In the genomic region with DNA sequence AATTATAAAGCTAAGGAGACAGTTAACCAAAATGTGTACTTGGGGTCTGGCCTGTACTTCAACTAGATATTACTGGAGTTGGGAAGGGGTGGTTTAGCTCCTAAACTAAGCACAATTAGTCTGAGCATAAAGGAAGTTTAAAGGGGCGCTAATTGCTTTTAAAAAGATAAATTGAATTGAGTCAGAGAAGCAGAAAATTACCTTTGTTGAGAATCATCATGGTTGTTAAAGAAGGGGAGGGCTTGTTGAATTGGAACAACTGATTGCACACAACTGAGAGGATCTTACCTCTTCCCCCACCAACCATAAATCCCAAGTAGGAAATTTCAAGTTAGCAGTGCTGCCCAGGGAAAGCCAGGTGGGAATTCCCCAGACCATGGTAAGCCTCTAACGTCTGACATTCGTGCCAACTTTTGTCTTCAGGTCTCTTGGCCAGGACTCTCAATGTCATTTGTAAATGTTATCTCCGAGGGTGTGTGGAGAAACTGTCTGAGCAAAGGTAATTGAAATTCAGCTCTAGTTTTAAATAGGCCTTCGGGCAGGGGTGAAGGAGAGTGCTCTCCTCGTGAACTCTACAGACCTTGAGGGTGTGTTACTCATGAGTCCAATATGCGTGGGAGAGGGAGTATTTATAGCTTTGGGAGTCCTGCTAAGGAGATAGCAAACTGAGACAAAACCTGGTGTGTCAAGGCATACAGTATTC, we compare ENCODE assay signal across 13 mouse cellular contexts.
DNase-seq lines count a peak whose midpoint lies in the region; ATAC-seq and TF ChIP-seq lines count a peak whose summit lies in the region.
"Had no signal": no experiment of that assay in that cellular context is flagged by ENCODE, and none has a peak within 500 bp of the region (broad histone marks: within the 10 kb centered on the region; RNA-seq: fewer than 3 reads in every experiment).

No protein-coding gene starts in this region.

- no peaks in the 10 kb centered on the region for H3K36me3 ChIP-seq in forebrain, embryonic 12.5 days (replicated peaks)
- no peaks in the 10 kb centered on the region for H3K36me3 ChIP-seq in forebrain, embryonic 15.5 days
- H3K36me3 ChIP-seq in midbrain, embryonic 12.5 days = no peaks in the 10 kb centered on the region
- no peaks in the 10 kb centered on the region for H3K36me3 ChIP-seq in midbrain, embryonic 10.5 days
- no peaks in the 10 kb centered on the region for H3K36me3 ChIP-seq in heart, embryonic 11.5 days (ENCODE audit: control insufficient read depth, insufficient read depth, low read length)

- 0 out of 2 replicates have a peak, but pooled peaks have one; percentile 30 for ATAC-seq in forebrain, embryonic 12.5 days (ENCODE audit: low FRiP score)
- ATAC-seq in forebrain, embryonic 15.5 days (replicated peaks) = no peak
- ATAC-seq in midbrain, embryonic 12.5 days (ENCODE audit: low FRiP score, low read depth) = no peak
- ATAC-seq in heart, embryonic 11.5 days (replicated peaks; ENCODE audit: insufficient number of reproducible peaks, low FRiP score, low TSS enrichment) = no peak
- ATAC-seq: midbrain, embryonic 16.5 days had no signal

- intact Hi-C loops in gastrocnemius, adult 2 months (cut with DNase I) = no loop called here

- H3K27ac ChIP-seq in forebrain, embryonic 12.5 days = no peak overlapping the region
- H3K27ac ChIP-seq in forebrain, embryonic 15.5 days (replicated peaks) = no peak overlapping the region
- 0 out of 2 replicates have a peak overlapping the region, but pooled peaks have one; percentile 3 for H3K27ac ChIP-seq in midbrain, embryonic 12.5 days (replicated peaks)
- H3K27ac ChIP-seq in midbrain, embryonic 10.5 days (replicated peaks) = no peak overlapping the region
- H3K27ac ChIP-seq in heart, embryonic 11.5 days (ENCODE audit: low read depth, low read length) = peak overlapping the region; percentile 15; the same call in 1 of the 2 replicates
- H3K27ac ChIP-seq in gastrocnemius, adult 2 months = no peak overlapping the region

- no peak overlapping the region for H3K4me3 ChIP-seq in forebrain, embryonic 12.5 days (replicated peaks)
- no peak overlapping the region for H3K4me3 ChIP-seq in forebrain, embryonic 15.5 days
- H3K4me3 ChIP-seq in midbrain, embryonic 12.5 days = no peak overlapping the region
- H3K4me3 ChIP-seq in midbrain, embryonic 10.5 days = no peak overlapping the region
- no peak overlapping the region for H3K4me3 ChIP-seq in heart, embryonic 11.5 days (ENCODE audit: low read depth, low read length)
- H3K4me3 ChIP-seq in gastrocnemius, adult 2 months = no peak overlapping the region

- no peak for TF ChIP-seq CTCF in gastrocnemius, adult 2 months (IDR thresholded peaks at IDR 0.05)

- no peaks in the 10 kb centered on the region for H3K27me3 ChIP-seq in forebrain, embryonic 12.5 days
- H3K27me3 ChIP-seq in forebrain, embryonic 15.5 days = no peaks in the 10 kb centered on the region
- H3K27me3 ChIP-seq in midbrain, embryonic 12.5 days = no peaks in the 10 kb centered on the region
- peaks cover 8% of the 10 kb centered on the region; the same call in 1 of the 2 replicates for H3K27me3 ChIP-seq in midbrain, embryonic 10.5 days (ENCODE audit: low read depth, poor library complexity, severe bottlenecking)
- H3K27me3 ChIP-seq in heart, embryonic 11.5 days (ENCODE audit: control insufficient read depth, insufficient read depth, low read length) = no peaks in the 10 kb centered on the region

- peaks cover 33% of the 10 kb centered on the region for H3K4me1 ChIP-seq in forebrain, embryonic 12.5 days
- peaks cover 18% of the 10 kb centered on the region for H3K4me1 ChIP-seq in forebrain, embryonic 15.5 days
- peaks cover 20% of the 10 kb centered on the region; the same call in 1 of the 2 replicates for H3K4me1 ChIP-seq in midbrain, embryonic 12.5 days
- peaks cover 21% of the 10 kb centered on the region for H3K4me1 ChIP-seq in midbrain, embryonic 10.5 days
- H3K4me1 ChIP-seq in heart, embryonic 11.5 days (ENCODE audit: control insufficient read depth, insufficient read depth, low read length) = peaks cover 19% of the 10 kb centered on the region

- no peak overlapping the region for H3K9ac ChIP-seq in forebrain, embryonic 12.5 days
- no peak overlapping the region for H3K9ac ChIP-seq in forebrain, embryonic 15.5 days (replicated peaks)
- no peak overlapping the region for H3K9ac ChIP-seq in midbrain, embryonic 12.5 days (replicated peaks)
- H3K9ac ChIP-seq in heart, embryonic 11.5 days (ENCODE audit: low read depth, low read length) = peak overlapping the region; percentile 39; the same call in 1 of the 2 replicates

- no peak overlapping the region for H3K4me2 ChIP-seq in forebrain, embryonic 12.5 days
- H3K4me2 ChIP-seq in forebrain, embryonic 15.5 days (replicated peaks) = no peak overlapping the region
- no peak overlapping the region for H3K4me2 ChIP-seq in midbrain, embryonic 12.5 days (replicated peaks)
- no peak overlapping the region for H3K4me2 ChIP-seq in heart, embryonic 11.5 days

- H3K9me3 ChIP-seq in forebrain, embryonic 12.5 days = no peaks in the 10 kb centered on the region
- H3K9me3 ChIP-seq in forebrain, embryonic 15.5 days = no peaks in the 10 kb centered on the region
- no peaks in the 10 kb centered on the region for H3K9me3 ChIP-seq in midbrain, embryonic 12.5 days
- no peaks in the 10 kb centered on the region for H3K9me3 ChIP-seq in midbrain, embryonic 10.5 days (replicated peaks)
- no peaks in the 10 kb centered on the region for H3K9me3 ChIP-seq in heart, embryonic 11.5 days (replicated peaks; ENCODE audit: control insufficient read depth, low read length)

- WGBS in forebrain, embryonic 12.5 days = 24% methylated on average over 7 of the region's 7 CpGs
- WGBS in forebrain, embryonic 15.5 days = 13% methylated on average over 7 of the region's 7 CpGs
- WGBS in midbrain, embryonic 12.5 days = 53% methylated on average over 7 of the region's 7 CpGs
- 67% methylated on average over 7 of the region's 7 CpGs for WGBS in midbrain, embryonic 10.5 days
- WGBS in heart, embryonic 11.5 days (ENCODE audit: insufficient replicate concordance) = 48% methylated on average over 7 of the region's 7 CpGs

- no peak for DNase-seq in midbrain, embryonic 10.5 days (ENCODE audit: low spot score)
- DNase-seq in retina, postnatal 1 day = peak; percentile 86
- no peak for DNase-seq in adipocyte (ENCODE audit: low spot score)
- DNase-seq in gastrocnemius, adult 2 months = no peak
- DNase-seq: layer of hippocampus, adult 9-11 months; lung, postnatal 10 days; right cerebral cortex, postnatal 4 days; thymus, adult 18-20 months had no signal

Comparison
In these comparisons a context has a peak if more than half of its experiments do, and no peak if none do; other contexts are left out.
1. H3K27ac ChIP-seq: peak in midbrain, embryonic 12.5 days (single experiment) and heart, embryonic 11.5 days (single experiment); none in forebrain, embryonic 12.5 days (single experiment), forebrain, embryonic 15.5 days (single experiment), midbrain, embryonic 10.5 days (single experiment) and gastrocnemius, adult 2 months (single experiment).